Mouse (Mus musculus): ENCODE measurements around the gene Cavin1.

Gene Cavin1

DNA sequence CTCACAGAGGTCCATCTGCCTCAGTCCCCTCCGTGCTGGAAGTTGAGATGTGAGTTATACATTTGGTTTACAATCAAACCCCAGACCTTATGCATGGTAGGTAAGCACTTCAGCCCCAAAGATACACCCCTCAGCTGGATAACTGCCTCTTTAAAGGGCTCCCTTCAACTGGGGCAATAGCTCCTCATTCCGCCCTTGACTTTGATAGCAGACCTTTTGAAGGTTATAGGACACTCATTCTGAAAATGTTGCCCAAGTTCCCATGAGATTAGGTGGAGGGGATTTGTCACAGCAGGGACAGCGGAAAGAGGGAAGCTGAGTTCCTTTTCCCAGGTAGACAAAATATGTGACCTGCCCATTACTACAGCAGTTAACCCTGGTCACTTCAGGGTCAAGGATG lies 10.5 kb upstream of the Cavin1 start:
- DNase-seq (ENCODE audit: low read depth, low spot score), result no peak

DNA sequence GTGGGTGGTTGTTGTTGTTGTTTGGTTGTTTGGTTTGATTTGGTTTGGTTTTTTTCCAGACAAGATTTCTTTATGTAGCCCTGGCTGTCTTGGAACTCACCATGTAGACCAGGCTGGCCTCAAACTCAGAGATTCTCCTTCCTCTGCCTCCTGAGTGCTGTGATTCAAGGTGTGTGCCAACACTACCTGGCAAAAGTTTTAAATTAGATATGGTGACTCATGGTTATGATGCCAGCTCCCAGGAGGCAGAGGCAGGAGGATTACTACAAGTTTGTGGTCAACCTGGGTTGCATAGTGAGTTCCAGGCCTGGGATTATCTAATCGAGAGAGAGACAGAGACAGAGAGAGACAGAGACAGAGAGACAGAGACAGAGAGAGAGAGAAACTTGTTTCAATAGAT lies 9.8 kb upstream of the Cavin1 start:
- no peak for DNase-seq (ENCODE audit: low read depth, low spot score)

DNA sequence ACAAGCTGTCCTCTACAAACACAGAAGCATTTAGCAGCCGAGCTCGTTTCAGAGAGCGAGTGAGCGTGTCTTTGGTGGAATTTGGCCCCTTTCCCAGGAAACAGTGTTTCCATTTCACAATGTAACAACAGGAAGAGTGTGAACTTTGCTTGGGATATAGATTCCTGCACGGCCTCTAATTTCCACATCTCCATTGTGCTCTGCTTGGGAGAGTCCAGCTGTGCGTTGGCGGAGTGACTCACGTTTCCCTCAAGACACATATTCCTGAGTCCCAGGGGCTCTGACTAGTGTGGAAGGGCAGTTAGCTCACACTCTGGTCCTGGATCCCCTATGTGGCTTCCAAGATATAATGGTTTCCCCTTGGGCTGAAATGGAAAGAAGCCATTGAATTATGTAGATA lies 9.2 kb upstream of the Cavin1 start:
- no peak for DNase-seq (ENCODE audit: low read depth, low spot score)

DNA sequence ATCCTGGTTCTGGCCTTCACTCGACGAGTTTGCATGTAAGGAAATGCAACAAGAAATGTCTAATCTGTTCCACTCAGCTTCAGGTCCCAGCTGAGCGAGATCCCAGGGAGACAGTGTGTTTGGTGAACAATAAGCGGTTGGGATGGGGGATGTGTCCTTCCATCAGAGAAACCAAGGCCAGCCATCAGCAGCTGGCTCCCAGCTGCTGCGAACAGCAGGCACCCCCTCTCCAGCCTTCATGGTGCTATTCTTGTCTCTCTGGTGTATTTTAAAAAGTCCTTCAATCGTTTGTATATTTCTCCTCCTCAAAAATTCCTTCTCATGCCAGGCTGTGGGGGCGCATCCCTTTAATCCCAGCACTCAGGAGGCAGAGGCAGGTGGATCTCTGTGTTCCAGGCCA lies 4.6 kb upstream of the Cavin1 start:
- no peak for DNase-seq (ENCODE audit: low read depth, low spot score)

DNA sequence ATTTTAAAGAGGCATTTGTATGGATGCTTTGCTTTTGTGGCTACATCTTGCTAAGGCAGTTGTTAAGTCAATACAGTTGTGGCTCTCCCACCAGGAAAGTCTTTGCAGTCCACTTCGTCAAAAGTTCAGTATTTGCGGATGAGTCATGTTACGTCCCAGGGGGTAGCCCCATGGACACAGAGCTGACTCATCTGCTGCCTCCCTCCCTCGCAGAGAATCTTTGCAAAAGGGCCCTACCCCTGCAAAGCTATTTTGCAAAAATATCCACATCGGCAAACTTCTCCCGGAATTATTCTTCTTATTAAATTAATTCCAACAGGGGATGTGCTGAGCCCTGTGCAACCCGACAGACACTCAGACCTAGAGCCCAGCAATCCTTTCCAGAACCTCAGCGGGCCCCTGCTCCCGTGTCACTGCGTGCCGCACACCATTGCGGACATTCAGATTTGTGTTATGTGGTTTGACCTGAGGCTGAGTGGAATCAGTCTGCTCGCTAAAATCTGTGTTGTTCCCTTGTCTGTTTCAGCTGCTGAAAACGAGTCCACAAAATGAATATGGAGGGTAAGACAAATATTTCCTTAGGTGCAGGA lies 3.8 kb upstream of the Cavin1 start:
- DNase-seq (ENCODE audit: low read depth, low spot score), result no peak

DNA sequence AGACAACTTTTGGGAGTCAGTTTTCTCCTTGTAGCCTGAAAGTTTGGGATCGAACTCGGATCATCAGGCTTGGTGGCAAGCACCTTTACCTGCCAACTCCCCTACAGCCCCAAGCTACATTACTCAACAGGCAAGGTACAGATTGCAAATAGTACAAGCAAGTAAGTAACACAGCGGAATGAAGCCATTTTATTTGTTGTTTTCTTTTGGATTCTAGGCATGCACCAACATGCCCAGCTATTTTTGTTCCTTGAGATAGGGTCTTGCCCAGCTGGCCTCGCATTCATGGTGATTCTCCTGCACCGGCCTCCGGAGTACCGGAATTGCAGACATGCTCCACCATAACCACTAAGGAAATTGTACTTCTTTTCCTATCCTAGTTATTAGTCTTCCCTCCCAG lies 2.6 kb upstream of the Cavin1 start:
- DNase-seq (ENCODE audit: low read depth, low spot score), result no peak

DNA sequence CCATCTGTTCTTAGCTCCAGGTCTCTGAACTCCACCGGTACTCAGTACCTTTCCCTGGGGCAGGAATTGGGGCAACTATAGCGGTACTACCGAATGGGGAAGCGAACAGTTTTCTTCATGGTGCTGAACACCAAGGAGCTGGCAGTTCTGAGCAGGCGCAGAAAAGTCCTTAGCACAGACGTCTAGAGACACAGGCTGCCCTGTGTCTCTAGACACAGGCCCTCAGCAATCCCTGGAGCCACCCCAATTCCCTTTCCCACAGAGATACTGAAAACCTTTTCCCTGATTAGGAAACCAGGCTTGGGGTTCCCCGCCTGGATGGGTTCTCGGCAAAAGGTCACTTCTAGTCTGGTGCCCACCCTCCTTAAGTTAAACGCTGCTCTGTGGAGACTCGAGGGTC lies 768 bp upstream of the Cavin1 start:
- no peak for DNase-seq (ENCODE audit: low read depth, low spot score)

DNA sequence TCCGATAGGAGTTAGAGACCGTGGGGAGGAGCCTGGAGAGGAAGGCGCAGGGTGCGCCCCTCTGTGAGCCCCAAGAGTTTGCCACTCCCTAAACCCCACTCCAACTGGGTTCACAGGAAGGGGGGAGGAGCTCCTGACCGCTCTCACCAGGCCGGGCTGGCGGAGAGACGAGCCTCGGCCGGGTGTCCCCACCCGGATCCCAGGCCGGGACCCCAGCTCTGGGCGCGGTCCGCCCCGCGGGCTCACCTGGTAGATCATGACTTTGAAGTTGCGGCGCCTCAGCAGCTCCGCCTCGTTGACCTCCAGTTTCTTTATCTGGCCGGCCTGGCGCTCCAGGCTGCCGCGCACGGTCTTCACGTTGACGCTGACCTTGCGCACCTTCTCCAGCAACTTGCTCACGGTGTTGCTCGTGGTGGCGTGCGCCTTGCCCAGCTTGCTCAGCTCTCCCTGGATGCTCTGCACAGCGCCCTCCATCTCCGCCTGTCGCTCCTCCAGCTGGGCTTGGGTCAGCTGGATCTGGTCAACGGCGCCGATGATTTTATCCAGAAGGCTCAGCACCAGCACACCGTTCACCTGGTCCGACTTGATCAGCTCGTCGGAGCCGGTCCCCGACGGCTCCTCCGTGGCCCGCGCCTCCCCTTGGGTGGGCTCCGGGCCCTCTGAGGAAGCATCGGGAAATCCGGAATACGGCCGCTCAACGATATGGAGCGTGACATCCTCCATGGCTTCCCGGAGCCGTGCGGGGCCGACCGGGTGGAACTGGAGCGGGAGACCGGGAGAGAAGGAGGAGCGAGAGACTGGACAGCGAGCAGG lies 737 bp downstream of the Cavin1 start:
- DNase-seq (ENCODE audit: low read depth, low spot score), result no peak

DNA sequence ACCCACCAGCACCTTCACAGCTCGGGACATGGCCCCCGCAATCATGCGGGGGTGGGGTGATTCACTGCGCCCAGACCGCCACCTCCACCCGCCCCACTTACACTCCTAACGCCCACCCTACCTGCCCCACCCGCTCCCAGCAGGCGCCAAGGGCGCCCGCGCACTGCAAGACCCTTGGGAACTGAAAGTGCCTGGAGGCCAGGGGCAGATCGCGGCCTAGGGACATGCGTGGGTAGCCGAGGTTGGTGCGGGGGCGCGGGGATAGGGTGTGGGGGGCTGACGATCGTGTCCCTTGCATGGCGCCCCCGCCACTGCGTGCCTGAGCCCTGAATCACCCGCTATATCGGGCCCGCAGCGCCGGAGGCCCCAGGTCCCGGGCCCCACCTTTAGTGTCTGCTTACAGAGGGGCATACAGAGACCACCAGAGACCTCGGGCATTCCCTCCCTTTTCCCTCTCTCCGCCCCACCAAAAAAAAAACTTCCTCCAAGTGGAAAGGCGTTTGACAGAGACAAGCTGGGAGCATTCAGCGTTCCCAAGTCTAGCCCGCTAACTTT lies 1.4 kb downstream of the Cavin1 start:
- no peak for DNase-seq (ENCODE audit: low read depth, low spot score)

DNA sequence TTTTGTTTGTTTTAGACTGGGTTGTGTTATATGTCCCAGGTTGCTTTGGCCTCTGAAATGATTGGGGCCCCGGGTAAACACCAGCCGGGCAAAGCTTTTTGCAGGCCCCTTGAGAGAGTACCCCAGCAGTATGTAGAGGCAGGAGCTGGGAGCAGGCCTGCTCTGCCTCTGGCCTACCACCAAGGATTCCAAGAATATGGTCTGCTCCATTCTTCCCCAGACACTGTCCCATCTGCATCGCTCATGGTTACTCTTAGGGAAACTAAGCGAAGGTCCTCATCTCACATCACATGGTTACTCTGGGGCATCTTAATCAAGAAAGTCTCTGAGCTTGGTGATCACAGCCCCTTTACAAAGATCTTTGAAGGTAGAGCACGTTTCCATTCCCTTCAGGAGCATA lies 2.2 kb downstream of the Cavin1 start:
- DNase-seq (ENCODE audit: low read depth, low spot score), result no peak

DNA sequence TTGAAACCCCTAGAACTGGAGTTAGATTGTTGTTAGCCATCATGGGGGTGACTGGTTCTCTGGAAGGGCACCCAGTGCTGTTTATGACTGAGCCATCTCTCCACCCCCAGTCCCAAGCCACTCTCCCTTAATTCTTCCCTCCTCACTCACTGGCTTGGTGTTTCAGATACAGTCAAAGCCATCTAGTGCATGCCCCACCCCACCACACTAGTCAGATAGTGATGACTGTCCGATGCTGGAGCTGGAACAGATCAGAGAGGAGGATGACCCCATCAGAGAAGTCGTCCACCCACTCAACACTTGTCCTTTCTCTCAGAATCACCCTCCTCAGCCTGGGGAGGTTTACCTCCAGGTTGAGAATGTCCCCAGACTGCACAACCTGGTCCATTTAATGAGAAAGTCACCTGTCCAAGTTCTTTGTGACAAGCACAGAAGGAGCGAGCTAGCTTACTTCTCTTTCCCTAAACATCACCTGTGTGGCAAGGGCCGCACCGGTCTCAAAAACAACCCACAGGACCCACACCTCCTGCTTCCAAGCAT lies 2.7 kb downstream of the Cavin1 start:
- DNase-seq (ENCODE audit: low read depth, low spot score), result no peak

DNA sequence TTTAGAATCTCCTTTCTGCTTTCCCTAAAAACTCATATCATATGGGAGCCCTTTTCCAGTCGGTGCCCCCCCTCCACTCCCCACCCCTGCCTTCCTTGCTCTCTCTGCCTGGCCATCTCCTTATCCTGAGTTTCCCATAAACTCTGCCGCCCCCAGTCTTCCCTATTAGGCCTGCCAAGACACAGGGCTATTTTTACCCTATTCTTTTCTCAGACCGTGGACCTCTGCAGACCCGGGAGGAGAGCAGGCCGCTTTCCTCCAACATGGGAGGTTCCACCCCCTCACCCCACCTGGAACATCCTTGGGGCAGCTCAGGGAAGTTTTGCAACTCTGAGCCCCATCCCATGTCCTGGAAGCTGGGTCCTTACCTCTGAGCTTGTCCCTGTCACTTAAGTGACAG lies 3.3 kb downstream of the Cavin1 start:
- DNase-seq (ENCODE audit: low read depth, low spot score), result no peak

DNA sequence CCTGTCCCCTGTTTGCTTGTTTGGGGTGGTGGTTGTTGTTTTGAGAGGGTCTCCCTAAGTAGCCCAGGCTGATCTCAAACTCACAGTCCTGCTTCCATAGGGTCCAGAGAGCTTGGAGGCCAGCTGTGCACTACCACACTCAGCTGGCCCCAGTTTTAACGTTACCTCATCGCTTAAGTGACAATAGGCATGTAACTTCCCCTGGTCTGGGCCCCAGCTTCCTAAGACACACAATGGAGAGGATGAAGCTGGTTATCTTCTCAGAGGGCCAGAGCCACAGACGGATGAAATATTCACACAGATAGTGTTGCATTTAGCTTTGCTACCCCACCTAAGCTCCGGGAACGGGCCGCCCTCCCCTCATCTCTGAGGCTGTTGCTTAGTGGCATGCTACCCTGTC lies 4.9 kb downstream of the Cavin1 start:
- DNase-seq (ENCODE audit: low read depth, low spot score), result no peak

DNA sequence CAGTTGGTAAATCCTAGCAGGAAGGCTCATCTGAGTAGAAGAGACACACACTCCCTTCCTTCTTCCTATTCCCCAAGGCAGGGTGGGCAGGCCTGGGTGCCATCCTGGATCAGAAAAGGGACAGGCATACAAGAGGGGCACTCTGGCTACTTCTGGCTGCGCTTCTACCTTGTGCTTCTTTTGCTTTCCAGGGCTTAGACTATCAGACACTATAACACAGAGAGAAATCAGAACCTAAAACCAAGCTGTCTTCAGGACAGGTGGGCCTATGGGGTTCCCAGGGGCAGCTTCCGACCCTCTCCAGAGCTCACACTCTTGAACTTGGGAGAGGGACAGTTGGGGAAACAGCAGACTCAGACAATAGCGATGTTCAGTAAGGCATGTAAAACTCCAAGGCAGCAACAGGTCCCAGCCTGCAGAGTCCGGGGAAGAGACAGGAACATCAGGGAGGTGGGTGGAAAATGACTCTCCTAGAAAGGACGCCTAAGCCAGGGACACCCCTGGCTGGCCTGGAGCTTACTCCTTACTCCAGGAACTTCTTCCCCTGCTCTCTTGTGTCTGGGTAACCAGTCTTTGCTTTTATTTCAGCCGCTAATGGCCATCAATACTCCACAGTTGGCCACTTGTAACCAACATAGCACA lies 5.7 kb downstream of the Cavin1 start:
- no peak for DNase-seq (ENCODE audit: low read depth, low spot score)

DNA sequence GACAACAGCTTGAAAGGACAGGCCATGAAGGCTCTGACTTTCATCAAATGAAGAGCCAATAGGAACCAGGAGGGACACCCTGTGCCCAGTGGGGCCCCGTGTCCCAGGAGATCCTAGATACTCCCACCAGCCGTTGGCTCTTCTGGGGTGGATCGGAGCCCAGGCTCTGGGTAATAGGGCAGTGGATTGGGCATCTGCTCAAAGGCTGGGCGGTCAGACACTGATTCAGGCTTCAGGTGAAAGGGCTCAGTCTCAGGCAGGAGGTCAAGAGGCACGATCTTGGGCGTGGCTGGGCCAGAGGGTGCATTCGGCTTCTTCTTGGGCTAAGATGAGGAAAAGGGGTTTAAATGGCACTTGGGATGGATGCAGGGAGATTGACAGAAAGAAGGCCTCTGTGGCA lies 6.5 kb downstream of the Cavin1 start:
- DNase-seq (ENCODE audit: low read depth, low spot score), result no peak

DNA sequence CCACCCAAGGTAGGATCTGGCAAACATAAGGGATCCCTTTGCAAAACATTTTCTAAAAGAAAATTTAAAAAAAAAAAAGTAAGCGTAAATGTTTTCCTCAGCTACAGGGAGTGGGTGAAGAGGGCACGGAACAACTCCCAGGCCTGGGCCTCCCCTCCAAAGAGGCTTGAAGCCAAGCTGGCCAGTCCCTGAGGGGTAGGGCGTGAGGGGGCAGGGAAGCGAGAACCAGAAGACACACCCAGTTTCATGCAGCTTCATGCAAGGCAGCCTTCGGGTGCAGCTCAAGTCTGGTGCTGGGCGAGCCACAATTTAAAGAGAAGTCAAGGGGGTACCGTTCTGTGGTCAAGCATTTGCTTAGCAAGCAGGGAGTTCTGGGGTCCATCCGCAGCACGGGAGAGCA lies 7.0 kb downstream of the Cavin1 start:
- no peak for DNase-seq (ENCODE audit: low read depth, low spot score)

DNA sequence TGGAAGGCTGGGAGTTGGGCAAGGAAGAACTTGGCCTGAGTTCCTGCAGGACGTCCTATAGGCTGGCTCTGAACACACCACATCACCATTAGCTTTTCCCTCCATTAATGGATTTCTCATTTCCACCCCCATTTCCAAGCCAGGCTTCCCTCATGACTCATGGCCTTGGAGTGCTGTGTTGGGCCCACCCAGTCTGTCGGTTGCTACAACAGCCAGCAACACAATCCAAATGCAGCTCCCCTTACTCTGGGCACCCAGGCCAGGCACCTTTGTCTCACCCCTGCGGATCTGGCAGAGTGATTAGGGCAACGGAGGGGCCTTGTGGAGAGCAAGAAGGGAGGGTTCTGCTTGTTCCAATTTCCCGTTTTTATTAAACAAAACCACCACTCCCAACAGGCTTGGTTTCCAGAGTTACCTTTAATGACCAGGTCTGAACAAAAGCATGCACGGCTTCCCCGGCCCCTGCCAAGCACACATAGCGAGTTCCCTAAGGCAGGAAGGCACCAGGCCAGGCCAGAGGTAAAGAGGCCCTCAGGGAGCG lies 8.2 kb downstream of the Cavin1 start:
- DNase-seq (ENCODE audit: low read depth, low spot score), result no peak

DNA sequence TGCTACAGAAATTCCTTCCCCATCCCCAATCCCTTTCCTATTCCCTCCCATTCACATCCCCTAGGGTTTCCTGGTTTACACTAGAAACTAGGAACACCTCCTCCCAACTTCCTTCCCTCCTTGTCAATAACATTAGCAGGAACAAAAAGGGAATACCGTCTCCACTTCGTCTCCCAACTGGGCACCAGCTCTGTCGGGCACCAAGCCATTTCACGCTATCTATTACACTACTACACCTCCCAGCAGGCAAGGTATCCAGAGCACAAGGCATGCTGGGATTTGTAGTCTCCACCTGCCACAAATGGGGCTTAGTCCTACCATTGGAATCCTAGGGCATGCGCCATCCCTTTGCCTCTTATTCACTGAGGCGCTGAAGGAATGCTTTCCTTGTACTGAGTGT lies 10.1 kb downstream of the Cavin1 start:
- DNase-seq (ENCODE audit: low read depth, low spot score), result no peak

DNA sequence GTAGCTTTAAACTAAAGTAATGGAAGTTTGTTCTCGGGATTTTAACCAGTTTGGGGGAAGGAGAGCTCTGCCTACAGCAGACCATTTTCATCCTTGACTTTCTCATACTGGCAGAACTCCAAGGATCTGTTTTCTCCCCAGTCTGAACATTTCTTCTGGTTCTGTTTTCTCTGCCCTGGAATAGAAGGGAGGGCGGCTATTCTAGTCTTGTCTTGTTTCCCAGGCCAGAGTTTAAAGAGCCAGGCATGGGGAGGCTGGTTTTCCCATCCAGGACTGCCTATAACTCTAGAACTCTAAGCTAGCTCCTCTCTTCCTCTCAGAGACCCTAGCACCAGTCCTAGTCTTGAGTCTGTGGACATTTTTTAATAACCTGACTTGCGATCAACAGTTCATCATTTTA lies 10.9 kb downstream of the Cavin1 start:
- DNase-seq (ENCODE audit: low read depth, low spot score), result no peak

DNA sequence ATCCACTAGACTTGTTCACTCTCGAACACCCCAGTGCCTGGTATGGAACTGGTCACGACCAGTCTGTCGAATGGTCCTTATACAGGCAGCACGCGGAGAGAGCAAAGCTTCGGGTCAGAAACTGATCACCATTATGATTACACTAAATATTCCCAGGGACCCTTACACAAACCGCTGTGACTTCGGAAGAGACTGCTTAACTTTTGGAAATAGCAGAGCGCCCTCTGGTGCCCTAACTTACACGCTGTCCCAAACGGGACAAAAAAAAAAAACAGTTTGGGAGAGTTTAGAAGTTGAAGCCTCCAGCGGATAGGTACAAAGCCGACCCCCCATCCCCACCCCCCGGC lies 11.2 kb downstream of the Cavin1 start:
- DNase-seq (ENCODE audit: low read depth, low spot score), result no peak

DNA sequence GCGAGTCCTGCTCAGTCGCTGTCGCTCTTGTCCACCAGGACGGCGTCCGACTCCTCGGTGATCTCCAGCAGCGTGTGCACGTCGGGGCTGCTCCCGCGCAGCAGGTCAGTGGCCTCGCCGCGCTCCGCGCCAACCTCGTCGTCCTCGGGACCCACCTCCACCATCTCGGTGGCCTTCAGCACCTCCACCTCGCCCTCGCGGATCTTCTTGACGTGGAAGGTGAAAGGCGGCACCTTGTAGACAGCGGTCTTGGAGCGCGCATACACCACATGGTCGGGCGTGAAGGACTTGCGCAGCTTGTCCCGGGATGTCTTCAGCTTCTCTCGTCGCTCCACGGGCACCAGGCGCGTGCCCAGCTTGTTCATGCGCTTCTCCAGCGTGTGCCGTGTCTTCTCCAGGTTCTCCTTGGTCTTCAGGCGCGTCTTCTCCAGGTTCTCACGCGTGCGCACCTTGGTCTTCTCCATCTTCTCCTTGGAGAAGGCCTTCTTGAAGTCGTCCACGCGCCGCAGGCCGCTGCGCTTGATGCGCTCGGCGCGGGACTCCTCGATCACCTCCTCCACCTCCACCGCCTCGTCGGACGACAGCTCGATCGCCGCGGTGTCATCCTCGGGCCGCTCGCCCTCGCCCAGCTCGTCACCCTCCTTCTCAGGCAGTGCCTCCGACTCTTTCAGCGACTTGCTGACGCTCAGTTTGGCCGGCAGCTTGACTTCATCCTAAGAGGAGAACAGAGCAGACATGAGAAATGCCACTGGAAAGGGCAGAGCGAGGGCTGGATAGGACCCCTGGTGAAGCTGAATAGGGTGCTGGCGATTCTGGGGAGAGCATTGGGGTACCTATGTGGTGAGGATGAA lies 11.8 kb downstream of the Cavin1 start:
- DNase-seq (ENCODE audit: low read depth, low spot score), result no peak

Measured in WW6 (cell line).